Mouse (Mus musculus) megakaryocyte, embryonic 14.5 days (primary cell): ENCODE data around the gene Pcnp.

Source experiments
- FLI1 ChIP-seq: IDR thresholded peaks from 2 replicates; pipeline ENCODE4 v1.6.1; 2012; ENCODE audit warnings: low read length, inconsistent platforms, mixed read lengths
- GATA1 ChIP-seq: IDR thresholded peaks from 3 replicates; pipeline ENCODE4 v1.6.1; 2012; ENCODE audit warnings: mixed read lengths, low read length, inconsistent platforms, borderline replicate concordance

- no peak for TF ChIP-seq GATA1
- no peak for TF ChIP-seq FLI1
Observed at GRCm38 (mm10) chr16:55974903-55975285, 54.6 kb downstream of the Pcnp start.
